Mouse (Mus musculus): ENCODE measurements around the gene Gm20388. TPM values are rescaled to one million over a fixed set of nuclear protein-coding genes. Genes with fewer than 3 reads are reported as not detected.

Gm20388 gene
- polyA plus RNA-seq, 1 experiment from 2014 or later = not detected

GRCm38 (mm10) chr8:124181751-124182150, 4271.1 kb downstream of the Gm20388 start:
- H3K27ac ChIP-seq (replicated peaks; ENCODE audit: low read depth, low read length) = no peak overlapping the region
- WGBS = 84% methylated on average over 5 of the region's 5 CpGs
- ATAC-seq (ENCODE audit: insufficient number of reproducible peaks, low FRiP score, low TSS enrichment, low read depth) (no peak), DNase-seq (ENCODE audit: low spot score) (no peak)
- no peak overlapping the region for H3K4me3 ChIP-seq (ENCODE audit: low read depth, low read length)
- H3K36me3 ChIP-seq (ENCODE audit: control insufficient read depth, insufficient read depth, low read length) = no peaks in the 10 kb centered on the region
- H3K9ac ChIP-seq (ENCODE audit: low read length) = no peak overlapping the region
- H3K9me3 ChIP-seq (ENCODE audit: control insufficient read depth, low read length) = no peaks in the 10 kb centered on the region
- 0 out of 2 replicates have a peak, but pooled peaks cover 2% of the 10 kb centered on the region for H3K4me1 ChIP-seq (ENCODE audit: control insufficient read depth, insufficient read depth, low read length)
- H3K27me3 ChIP-seq (ENCODE audit: control insufficient read depth, insufficient read depth, low read length) = no peaks in the 10 kb centered on the region
- H3K4me2 ChIP-seq (ENCODE audit: low read depth, severe bottlenecking) = no peak overlapping the region

DNA sequence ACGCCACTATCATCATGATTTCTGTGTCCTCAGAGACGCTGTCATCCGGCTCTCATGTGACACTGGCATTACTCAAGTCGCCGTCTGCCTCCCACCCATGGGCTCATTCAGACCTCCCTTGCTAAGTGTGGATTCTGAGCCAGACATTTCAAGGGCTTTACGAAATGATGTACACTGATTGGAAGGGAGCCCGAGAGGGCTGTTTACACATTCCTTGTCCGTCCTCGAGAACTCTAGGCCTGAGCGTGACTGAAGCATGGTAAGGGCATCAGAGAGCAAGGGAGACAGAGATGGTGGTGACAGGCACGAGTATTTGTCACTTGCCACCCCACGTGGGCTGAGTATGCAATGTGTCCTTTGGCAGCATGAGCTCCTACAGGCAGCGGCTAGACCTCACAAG, 4271.6 kb downstream of the Gm20388 start:
- no peak overlapping the region for H3K4me3 ChIP-seq (ENCODE audit: low read depth, low read length)
- ATAC-seq (ENCODE audit: insufficient number of reproducible peaks, low FRiP score, low TSS enrichment, low read depth) (no peak), DNase-seq (ENCODE audit: low spot score) (no peak)
- H3K27ac ChIP-seq (replicated peaks; ENCODE audit: low read depth, low read length) = no peak overlapping the region
- 0 out of 2 replicates have a peak, but pooled peaks cover 2% of the 10 kb centered on the region for H3K4me1 ChIP-seq (ENCODE audit: control insufficient read depth, insufficient read depth, low read length)
- H3K4me2 ChIP-seq (ENCODE audit: low read depth, severe bottlenecking) = no peak overlapping the region
- 76% methylated on average over 13 of the region's 13 CpGs for WGBS
- H3K36me3 ChIP-seq (ENCODE audit: control insufficient read depth, insufficient read depth, low read length) = no peaks in the 10 kb centered on the region
- H3K9ac ChIP-seq (ENCODE audit: low read length) = no peak overlapping the region
- H3K27me3 ChIP-seq (ENCODE audit: control insufficient read depth, insufficient read depth, low read length) = no peaks in the 10 kb centered on the region
- no peaks in the 10 kb centered on the region for H3K9me3 ChIP-seq (ENCODE audit: control insufficient read depth, low read length)

- no peak for DNase-seq (ENCODE audit: low spot score)
Observed at GRCm38 (mm10) chr8:124184078-124184477, 4273.4 kb downstream of the Gm20388 start.

DNA sequence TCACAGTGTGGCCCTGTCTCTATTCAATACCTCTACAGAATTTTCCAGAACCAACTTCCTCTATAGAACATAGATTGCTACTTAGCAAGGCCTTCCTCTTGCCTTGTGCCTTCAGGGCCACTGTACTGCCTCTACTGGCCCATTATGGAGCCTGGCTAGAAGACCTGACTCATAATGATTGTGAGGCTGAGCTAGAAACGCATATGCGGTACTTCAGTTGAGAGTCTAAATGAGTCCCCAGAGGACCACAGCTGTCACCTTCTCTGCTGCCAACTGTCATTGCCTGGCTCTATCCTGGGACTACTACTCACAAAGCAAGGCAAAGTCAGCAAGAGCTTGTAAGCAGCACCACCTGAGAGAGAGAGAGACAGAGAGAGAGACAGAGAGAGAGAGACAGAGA, 4273.9 kb downstream of the Gm20388 start:
- Histone ChIP-seq H3K9me3 (ENCODE audit: control insufficient read depth, low read length) (no peaks in the 10 kb centered on the region), H3K4me1 (ENCODE audit: control insufficient read depth, insufficient read depth, low read length) (0 out of 2 replicates have a peak, but pooled peaks cover 2% of the 10 kb centered on the region), H3K27me3 (ENCODE audit: control insufficient read depth, insufficient read depth, low read length) (no peaks in the 10 kb centered on the region), H3K4me3 (ENCODE audit: low read depth, low read length) (no peak overlapping the region), H3K36me3 (ENCODE audit: control insufficient read depth, insufficient read depth, low read length) (no peaks in the 10 kb centered on the region), H3K9ac (ENCODE audit: low read length) (no peak overlapping the region), H3K27ac (replicated peaks; ENCODE audit: low read depth, low read length) (no peak overlapping the region), H3K4me2 (ENCODE audit: low read depth, severe bottlenecking) (no peak overlapping the region)
- 80% methylated on average over 2 of the region's 2 CpGs for WGBS
- ATAC-seq (ENCODE audit: insufficient number of reproducible peaks, low FRiP score, low TSS enrichment, low read depth) = no peak
- no peak for DNase-seq (ENCODE audit: low spot score)

More at GRCm38 (mm10) chr8:124184078-124184477, 4273.4 kb downstream of the Gm20388 start:
- no peak overlapping the region for H3K9ac ChIP-seq (ENCODE audit: low read length)
- H3K27ac ChIP-seq (replicated peaks; ENCODE audit: low read depth, low read length) = no peak overlapping the region
- no peak overlapping the region for H3K4me2 ChIP-seq (ENCODE audit: low read depth, severe bottlenecking)
- no peak for ATAC-seq (ENCODE audit: insufficient number of reproducible peaks, low FRiP score, low TSS enrichment, low read depth)
- H3K4me1 ChIP-seq (ENCODE audit: control insufficient read depth, insufficient read depth, low read length) = 0 out of 2 replicates have a peak, but pooled peaks cover 2% of the 10 kb centered on the region
- H3K4me3 ChIP-seq (ENCODE audit: low read depth, low read length) = no peak overlapping the region
- no peaks in the 10 kb centered on the region for H3K9me3 ChIP-seq (ENCODE audit: control insufficient read depth, low read length)
- 76% methylated on average over 3 of the region's 3 CpGs for WGBS
- no peaks in the 10 kb centered on the region for H3K36me3 ChIP-seq (ENCODE audit: control insufficient read depth, insufficient read depth, low read length)
- H3K27me3 ChIP-seq (ENCODE audit: control insufficient read depth, insufficient read depth, low read length) = no peaks in the 10 kb centered on the region

DNA sequence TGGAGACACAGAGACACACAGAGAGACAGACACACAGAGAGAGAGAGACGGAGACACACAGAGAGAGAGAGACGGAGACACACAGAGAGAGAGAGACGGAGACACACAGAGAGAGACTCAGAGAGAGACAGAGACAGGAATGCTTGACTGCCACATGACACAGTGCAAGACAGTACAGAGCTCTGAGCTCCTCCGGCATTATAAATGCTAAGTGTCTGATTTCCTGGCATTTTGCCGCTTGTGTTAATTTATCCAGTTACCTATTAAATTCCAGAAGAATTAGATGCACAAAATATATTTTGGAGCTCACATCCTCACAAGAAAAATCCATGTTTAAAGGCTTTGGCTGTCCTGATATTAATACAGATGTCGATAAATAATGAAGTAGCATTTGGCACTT, 4274.4 kb downstream of the Gm20388 start:
- H3K4me2 ChIP-seq (ENCODE audit: low read depth, severe bottlenecking) = no peak overlapping the region
- H3K4me3 ChIP-seq (ENCODE audit: low read depth, low read length) = no peak overlapping the region
- WGBS = 92% methylated on average over 6 of the region's 6 CpGs
- no peak for ATAC-seq (ENCODE audit: insufficient number of reproducible peaks, low FRiP score, low TSS enrichment, low read depth)
- DNase-seq (ENCODE audit: low spot score) = no peak
- H3K27me3 ChIP-seq (ENCODE audit: control insufficient read depth, insufficient read depth, low read length) = no peaks in the 10 kb centered on the region
- H3K9me3 ChIP-seq (ENCODE audit: control insufficient read depth, low read length) = no peaks in the 10 kb centered on the region
- H3K4me1 ChIP-seq (ENCODE audit: control insufficient read depth, insufficient read depth, low read length) = 0 out of 2 replicates have a peak, but pooled peaks cover 2% of the 10 kb centered on the region
- no peaks in the 10 kb centered on the region for H3K36me3 ChIP-seq (ENCODE audit: control insufficient read depth, insufficient read depth, low read length)
- no peak overlapping the region for H3K27ac ChIP-seq (replicated peaks; ENCODE audit: low read depth, low read length)
- no peak overlapping the region for H3K9ac ChIP-seq (ENCODE audit: low read length)

GRCm38 (mm10) chr8:124190388-124190787, 4279.7 kb downstream of the Gm20388 start:
- H3K36me3 ChIP-seq (ENCODE audit: control insufficient read depth, insufficient read depth, low read length) = no peaks in the 10 kb centered on the region
- 88% methylated on average over 7 of the region's 7 CpGs for WGBS
- H3K27ac ChIP-seq (replicated peaks; ENCODE audit: low read depth, low read length) = no peak overlapping the region
- DNase-seq (ENCODE audit: low spot score) (no peak), ATAC-seq (ENCODE audit: insufficient number of reproducible peaks, low FRiP score, low TSS enrichment, low read depth) (no peak)
- H3K4me1 ChIP-seq (ENCODE audit: control insufficient read depth, insufficient read depth, low read length) = no peaks in the 10 kb centered on the region
- no peaks in the 10 kb centered on the region for H3K27me3 ChIP-seq (ENCODE audit: control insufficient read depth, insufficient read depth, low read length)
- H3K9me3 ChIP-seq (ENCODE audit: control insufficient read depth, low read length) = no peaks in the 10 kb centered on the region
- no peak overlapping the region for H3K4me3 ChIP-seq (ENCODE audit: low read depth, low read length)
- H3K4me2 ChIP-seq (ENCODE audit: low read depth, severe bottlenecking) = no peak overlapping the region
- H3K9ac ChIP-seq (ENCODE audit: low read length) = no peak overlapping the region

GRCm38 (mm10) chr8:124192242-124192641, 4281.6 kb downstream of the Gm20388 start:
- 92% methylated on average over 4 of the region's 4 CpGs for WGBS
- no peak for ATAC-seq (ENCODE audit: insufficient number of reproducible peaks, low FRiP score, low TSS enrichment, low read depth)
- no peaks in the 10 kb centered on the region for H3K36me3 ChIP-seq (ENCODE audit: control insufficient read depth, insufficient read depth, low read length)
- DNase-seq (ENCODE audit: low spot score) = no peak
- no peak overlapping the region for H3K9ac ChIP-seq (ENCODE audit: low read length)
- H3K27me3 ChIP-seq (ENCODE audit: control insufficient read depth, insufficient read depth, low read length) = no peaks in the 10 kb centered on the region
- no peak overlapping the region for H3K4me2 ChIP-seq (ENCODE audit: low read depth, severe bottlenecking)
- H3K9me3 ChIP-seq (ENCODE audit: control insufficient read depth, low read length) = no peaks in the 10 kb centered on the region
- H3K4me1 ChIP-seq (ENCODE audit: control insufficient read depth, insufficient read depth, low read length) = peaks cover 5% of the 10 kb centered on the region; the same call in 1 of the 2 replicates
- no peak overlapping the region for H3K4me3 ChIP-seq (ENCODE audit: low read depth, low read length)
- no peak overlapping the region for H3K27ac ChIP-seq (replicated peaks; ENCODE audit: low read depth, low read length)

DNA sequence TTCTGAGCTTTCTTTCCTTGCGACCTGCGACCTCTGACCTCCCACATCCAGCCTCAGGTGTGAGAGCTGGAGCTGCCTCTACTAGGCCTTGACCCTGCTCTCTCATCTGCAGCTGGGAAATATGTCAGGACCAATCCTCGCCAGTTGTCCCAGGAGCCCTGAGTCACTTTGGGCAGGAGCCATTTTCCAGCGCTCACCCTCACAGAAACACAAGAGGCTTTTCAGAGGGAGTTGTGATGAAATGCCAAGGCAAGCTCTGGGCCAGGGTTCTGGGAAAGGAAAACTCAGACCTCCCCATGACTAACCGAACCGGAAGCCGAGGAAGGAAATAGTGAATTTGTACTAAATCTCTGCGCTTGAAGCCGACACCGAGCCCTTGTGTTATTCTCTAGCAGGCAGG, 4282.3 kb downstream of the Gm20388 start:
- Histone ChIP-seq H3K4me1 (ENCODE audit: control insufficient read depth, insufficient read depth, low read length) (peaks cover 5% of the 10 kb centered on the region; the same call in 1 of the 2 replicates), H3K4me2 (ENCODE audit: low read depth, severe bottlenecking) (no peak overlapping the region), H3K27ac (replicated peaks; ENCODE audit: low read depth, low read length) (no peak overlapping the region), H3K9me3 (ENCODE audit: control insufficient read depth, low read length) (no peaks in the 10 kb centered on the region), H3K27me3 (ENCODE audit: control insufficient read depth, insufficient read depth, low read length) (no peaks in the 10 kb centered on the region), H3K4me3 (ENCODE audit: low read depth, low read length) (no peak overlapping the region), H3K9ac (ENCODE audit: low read length) (no peak overlapping the region), H3K36me3 (ENCODE audit: control insufficient read depth, insufficient read depth, low read length) (no peaks in the 10 kb centered on the region)
- 91% methylated on average over 10 of the region's 10 CpGs for WGBS
- DNase-seq (ENCODE audit: low spot score) (no peak), ATAC-seq (ENCODE audit: insufficient number of reproducible peaks, low FRiP score, low TSS enrichment, low read depth) (no peak)

DNA sequence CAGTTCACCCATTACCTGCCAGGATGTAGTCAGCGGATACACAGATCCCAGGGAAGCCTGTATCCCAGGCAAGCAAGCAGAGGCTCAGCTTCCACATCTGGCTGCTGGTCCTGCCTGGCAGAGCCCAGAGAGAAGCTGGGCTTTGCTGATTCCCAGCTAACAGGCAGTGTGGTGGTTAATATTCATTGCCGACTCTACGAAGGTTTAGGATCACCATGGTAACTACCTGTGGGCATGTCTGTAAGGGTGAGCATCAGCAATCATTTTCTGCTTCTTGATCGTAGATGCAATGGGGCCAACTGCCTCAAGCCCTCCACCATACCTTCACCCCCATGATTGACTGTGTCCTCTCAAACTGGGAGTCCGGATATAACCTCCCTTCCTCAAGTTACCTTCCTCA, 4283.4 kb downstream of the Gm20388 start:
- ATAC-seq (ENCODE audit: insufficient number of reproducible peaks, low FRiP score, low TSS enrichment, low read depth) (no peak), DNase-seq (ENCODE audit: low spot score) (no peak)
- no peak overlapping the region for H3K27ac ChIP-seq (replicated peaks; ENCODE audit: low read depth, low read length)
- no peaks in the 10 kb centered on the region for H3K36me3 ChIP-seq (ENCODE audit: control insufficient read depth, insufficient read depth, low read length)
- WGBS = 91% methylated on average over 5 of the region's 5 CpGs
- no peak overlapping the region for H3K9ac ChIP-seq (ENCODE audit: low read length)
- no peak overlapping the region for H3K4me2 ChIP-seq (ENCODE audit: low read depth, severe bottlenecking)
- H3K27me3 ChIP-seq (ENCODE audit: control insufficient read depth, insufficient read depth, low read length) = no peaks in the 10 kb centered on the region
- H3K4me3 ChIP-seq (ENCODE audit: low read depth, low read length) = no peak overlapping the region
- peaks cover 5% of the 10 kb centered on the region; the same call in 1 of the 2 replicates for H3K4me1 ChIP-seq (ENCODE audit: control insufficient read depth, insufficient read depth, low read length)
- H3K9me3 ChIP-seq (ENCODE audit: control insufficient read depth, low read length) = no peaks in the 10 kb centered on the region
